Mouse (Mus musculus) megakaryocyte, embryonic 14.5 days (primary cell): ENCODE measurements around the gene Adam17. TPM values are rescaled to one million over a fixed set of nuclear protein-coding genes. Genes with fewer than 3 reads are reported as not detected.
"Not testable (repeated sequence)": the region's sequence is repeated elsewhere in the genome, so short reads cannot be mapped to it uniquely, and the experiment has no call there.

Source experiments
- H3K27me3 ChIP-seq: replicated peaks from 2 replicates; pipeline ENCODE3; 2012; ENCODE audit warnings: inconsistent platforms
- H3K36me3 ChIP-seq: replicated peaks from 2 replicates; pipeline ENCODE3; 2012; ENCODE audit warnings: low read length, inconsistent platforms, mixed read lengths
- H3K4me1 ChIP-seq: 2 replicates; pipeline ENCODE4 v1.6.1; 2012; ENCODE audit warnings: inconsistent platforms
- H3K4me3 ChIP-seq: replicated peaks from 2 replicates; pipeline ENCODE3; 2012; ENCODE audit warnings: moderate library complexity, mild to moderate bottlenecking, inconsistent platforms
- H3K9me3 ChIP-seq: 2 replicates; pipeline ENCODE4 v1.6.1; 2012; ENCODE audit warnings: inconsistent platforms
- FLI1 ChIP-seq: IDR thresholded peaks from 2 replicates; pipeline ENCODE4 v1.6.1; 2012; ENCODE audit warnings: low read length, inconsistent platforms, mixed read lengths
- GATA1 ChIP-seq: IDR thresholded peaks from 3 replicates; pipeline ENCODE4 v1.6.1; 2012; ENCODE audit warnings: mixed read lengths, low read length, inconsistent platforms, borderline replicate concordance
- polyA plus RNA-seq: library from polyadenylated mRNA; stranded (reverse); fragments of >175 nt; gene quantifications from 2 replicates; pipeline ENCODE4 v1.2.3, GENCODE M21; 2012; ENCODE audit warnings: low replicate concordance; ENCODE audit not compliant: insufficient read depth

The Adam17 gene
- polyA plus RNA-seq, 1 experiment: 12.1 TPM

DNA sequence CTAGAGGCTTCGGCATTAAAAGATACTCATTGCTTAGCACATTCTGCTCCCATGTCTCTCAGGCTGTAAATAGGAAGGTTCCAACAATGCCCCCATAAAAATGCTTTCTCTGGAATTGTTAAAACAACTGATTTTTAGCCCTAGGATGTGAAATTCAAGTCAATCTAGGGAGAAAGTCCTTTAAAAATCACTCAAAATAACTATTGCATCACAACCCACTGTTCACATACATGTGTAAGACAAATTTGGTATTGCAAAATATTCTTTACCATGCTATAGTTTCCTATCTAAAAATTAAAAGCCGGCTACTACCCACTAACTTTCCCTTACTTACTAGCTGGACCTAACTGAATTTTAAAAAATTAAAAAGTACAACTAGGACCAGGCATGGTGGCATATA lies 12.8 kb upstream of the Adam17 start:
- TF ChIP-seq FLI1 (no peak), GATA1 (no peak)
- Histone ChIP-seq H3K9me3 (no peaks in the 10 kb centered on the region), H3K36me3 (peaks cover 33% of the 10 kb centered on the region), H3K27me3 (no peaks in the 10 kb centered on the region), H3K4me3 (no peak overlapping the region), H3K4me1 (no peaks in the 10 kb centered on the region)

DNA sequence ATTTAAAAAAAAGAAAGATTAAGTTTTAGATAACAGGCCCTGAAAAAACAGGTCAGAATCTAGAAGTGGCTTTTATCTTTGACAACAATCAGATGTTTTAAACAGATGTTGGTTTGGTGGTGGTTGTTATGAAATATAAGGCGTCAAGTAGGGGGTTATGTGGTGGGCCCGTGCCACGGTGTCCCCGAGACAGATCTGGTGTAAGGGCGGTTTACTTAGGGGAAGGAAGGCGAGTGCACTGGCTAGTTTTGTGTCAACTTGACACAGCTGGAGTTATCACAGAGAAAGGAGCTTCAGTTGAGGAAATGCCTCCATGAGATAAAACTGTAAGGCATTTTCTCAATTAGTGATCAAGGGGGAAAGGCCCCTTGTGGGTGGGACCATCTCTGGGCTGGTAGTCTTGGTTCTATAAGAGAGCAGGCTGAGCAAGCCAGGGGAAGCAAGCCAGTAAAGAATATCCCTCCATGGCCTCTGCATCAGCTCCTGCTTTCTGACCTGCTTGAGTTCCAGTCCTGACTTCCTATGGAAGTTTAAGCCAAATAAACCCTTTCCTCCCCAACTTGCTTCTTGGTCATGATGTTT lies 5.4 kb upstream of the Adam17 start:
- H3K4me1 ChIP-seq: peaks cover 23% of the 10 kb centered on the region
- not testable (repeated sequence) for H3K9me3 ChIP-seq, H3K27me3 ChIP-seq

DNA sequence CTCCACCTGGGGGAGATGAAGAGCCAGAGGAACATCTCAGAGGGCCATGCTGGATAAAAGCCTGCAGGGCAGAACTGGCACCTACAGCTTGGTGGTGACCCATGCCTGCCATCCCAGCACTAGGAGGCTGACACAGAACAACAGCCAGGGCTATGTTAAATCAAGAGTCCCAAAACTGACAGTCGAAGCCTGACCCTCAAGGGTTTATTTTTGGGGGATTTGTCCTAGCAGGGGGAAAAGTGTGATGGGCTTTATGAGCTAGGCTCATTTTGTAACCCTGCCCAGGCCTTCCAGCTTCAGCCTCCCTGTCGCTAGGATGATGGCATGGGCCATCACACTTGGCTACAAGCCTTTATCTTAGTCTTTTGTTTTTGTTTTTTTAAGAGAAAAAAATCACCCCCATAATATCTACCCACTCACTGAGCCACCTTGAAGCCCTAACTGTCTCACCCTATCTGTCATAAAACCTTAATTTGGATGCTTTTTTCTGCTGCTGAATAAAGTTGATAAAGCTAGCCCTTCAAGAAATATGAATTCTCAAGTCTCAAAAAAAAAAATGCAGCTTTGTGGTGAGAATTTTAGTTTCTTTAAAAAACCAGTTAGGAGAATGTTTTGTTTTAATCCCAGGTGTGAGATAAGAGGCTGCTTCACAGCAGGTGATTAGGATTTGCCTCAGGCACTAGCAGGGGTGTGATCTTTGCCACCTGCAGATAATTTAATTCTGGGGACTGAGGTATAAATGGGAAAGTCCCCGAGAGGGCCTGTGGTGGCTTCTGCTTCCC lies 2.1 kb upstream of the Adam17 start:
- Histone ChIP-seq H3K4me3 (no peak overlapping the region), H3K9me3 (no peaks in the 10 kb centered on the region), H3K27me3 (no peaks in the 10 kb centered on the region), H3K36me3 (no peaks in the 10 kb centered on the region), H3K4me1 (peaks cover 22% of the 10 kb centered on the region)
- TF ChIP-seq GATA1: no peak
- no peak for TF ChIP-seq FLI1

More for the DNA sequence above, 5.4 kb upstream of the Adam17 start:
- H3K4me3 ChIP-seq, H3K36me3 ChIP-seq: not testable (repeated sequence)

DNA sequence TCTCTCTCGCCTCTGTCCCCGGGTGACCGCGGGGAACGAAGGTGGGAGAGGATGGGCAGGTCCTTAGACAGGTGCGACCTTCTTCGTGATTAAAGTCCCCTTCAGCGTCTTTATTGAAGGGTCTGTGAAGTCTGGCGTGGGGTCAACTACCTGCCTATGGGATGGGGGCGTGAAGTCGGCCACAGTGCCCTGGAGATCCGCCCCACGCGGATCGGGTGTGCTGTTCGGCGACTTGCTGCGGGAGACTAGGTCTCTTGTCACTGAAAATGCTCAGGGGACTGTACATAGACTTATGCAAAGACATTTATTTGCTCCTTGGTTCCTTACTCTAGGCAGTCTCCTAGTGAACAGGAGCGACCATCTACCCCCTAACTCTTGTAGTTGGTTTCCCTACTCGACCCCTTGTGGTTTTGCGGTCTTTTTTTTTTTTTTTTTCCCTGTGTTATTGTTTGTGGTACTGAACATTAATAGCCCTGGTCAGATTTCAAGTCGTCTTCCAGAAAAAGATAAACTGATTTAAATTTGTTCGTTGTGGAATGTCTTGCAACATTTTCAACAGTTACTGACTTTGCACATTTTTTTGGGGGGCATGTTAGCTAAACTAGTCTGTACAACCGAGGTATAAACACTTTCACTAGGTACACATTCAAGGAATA lies 516 bp upstream of the Adam17 start:
- Histone ChIP-seq H3K36me3 (no peaks in the 10 kb centered on the region), H3K4me1 (peaks cover 32% of the 10 kb centered on the region), H3K4me3 (peak overlapping the region; percentile 94), H3K9me3 (no peaks in the 10 kb centered on the region), H3K27me3 (no peaks in the 10 kb centered on the region)
- TF ChIP-seq FLI1: no peak
- TF ChIP-seq GATA1: no peak

DNA sequence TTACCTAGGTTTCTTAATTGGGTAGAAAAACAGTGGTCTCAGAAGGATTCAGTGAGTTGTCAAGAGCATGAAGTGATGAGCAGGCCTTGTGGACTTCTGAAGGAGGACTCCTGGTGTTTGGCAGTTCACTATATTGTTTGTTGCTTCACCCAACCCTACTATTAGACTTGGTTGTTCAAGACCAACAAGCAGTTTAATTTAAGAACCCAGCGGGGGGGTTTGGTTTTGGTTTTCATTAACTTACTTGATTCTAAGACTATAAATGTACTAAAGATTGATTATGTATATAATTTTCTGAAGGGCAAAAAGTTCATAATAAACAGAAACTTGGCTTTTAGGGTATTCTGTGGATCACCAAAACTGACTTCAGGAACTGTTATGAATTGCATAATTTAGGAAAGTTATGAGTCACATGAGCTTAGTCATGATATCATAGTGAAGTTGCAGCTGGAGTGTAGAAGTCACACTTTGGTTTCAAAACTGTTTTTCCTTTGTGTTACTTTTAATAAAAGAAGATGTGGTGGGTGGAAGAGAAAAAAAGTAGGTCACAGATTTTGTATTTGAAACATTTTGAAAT lies 3.3 kb downstream of the Adam17 start:
- TF ChIP-seq GATA1: no peak
- no peak for TF ChIP-seq FLI1

DNA sequence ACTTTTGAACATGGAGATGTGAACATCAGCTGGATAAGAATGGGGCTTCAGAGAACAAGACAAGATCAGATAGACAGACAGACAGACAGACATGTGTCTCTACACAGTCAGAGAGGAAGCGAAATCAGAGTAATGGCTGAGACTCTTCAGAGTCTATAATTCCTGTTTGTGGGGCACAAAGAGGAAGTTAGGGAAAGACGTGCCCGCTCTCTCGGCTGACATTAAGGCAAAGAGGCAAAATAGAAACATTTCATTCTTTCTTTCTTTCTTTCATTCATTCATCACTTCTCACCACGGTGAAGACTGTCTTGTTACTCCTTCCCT lies 4.4 kb downstream of the Adam17 start:
- TF ChIP-seq FLI1: no peak
- TF ChIP-seq GATA1: no peak
- Histone ChIP-seq H3K4me1 (peaks cover 28% of the 10 kb centered on the region), H3K36me3 (peaks cover 19% of the 10 kb centered on the region), H3K27me3 (no peaks in the 10 kb centered on the region), H3K4me3 (no peak overlapping the region), H3K9me3 (no peaks in the 10 kb centered on the region)

More for the DNA sequence above, 3.3 kb downstream of the Adam17 start:
- H3K36me3 ChIP-seq: peaks cover 11% of the 10 kb centered on the region
- H3K4me3 ChIP-seq: no peak overlapping the region
- no peaks in the 10 kb centered on the region for H3K9me3 ChIP-seq
- no peaks in the 10 kb centered on the region for H3K27me3 ChIP-seq
- peaks cover 28% of the 10 kb centered on the region for H3K4me1 ChIP-seq

DNA sequence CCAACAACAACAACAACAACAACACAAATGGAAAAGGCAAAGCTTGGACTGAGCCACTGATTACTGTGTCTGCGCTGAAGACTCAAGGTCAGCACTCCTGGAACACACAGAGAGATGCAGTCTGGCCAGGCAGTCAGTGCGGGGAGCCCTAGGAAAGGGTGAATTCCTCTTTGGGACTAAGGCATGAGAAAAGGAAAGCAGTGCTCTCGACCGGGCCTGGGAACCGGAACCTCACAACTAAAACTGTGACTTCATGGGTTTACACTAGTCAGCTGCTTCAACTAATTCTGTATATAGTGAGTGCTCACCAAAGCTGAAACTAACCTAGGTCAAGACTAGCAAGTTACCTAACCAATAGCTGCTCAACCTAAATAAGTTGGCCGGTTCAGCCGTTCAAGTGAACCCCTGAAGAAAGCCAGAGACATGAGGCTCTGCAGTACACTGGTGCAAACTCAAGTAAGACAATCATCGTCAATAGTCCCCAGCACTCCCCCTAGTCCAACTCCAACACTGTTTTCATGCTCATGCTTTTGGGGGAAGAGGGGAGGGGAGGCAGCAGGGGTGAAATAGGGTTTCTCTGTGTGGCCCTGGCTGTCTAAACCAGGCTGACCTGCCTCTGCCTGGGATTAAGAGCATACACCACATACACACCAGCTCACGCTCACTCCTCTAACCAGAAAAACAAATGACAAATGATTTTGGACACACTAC lies 4.9 kb downstream of the Adam17 start:
- Histone ChIP-seq H3K4me3 (no peak overlapping the region), H3K36me3 (peaks cover 24% of the 10 kb centered on the region), H3K9me3 (no peaks in the 10 kb centered on the region), H3K27me3 (no peaks in the 10 kb centered on the region), H3K4me1 (peaks cover 28% of the 10 kb centered on the region)
- TF ChIP-seq GATA1 (no peak), FLI1 (no peak)

DNA sequence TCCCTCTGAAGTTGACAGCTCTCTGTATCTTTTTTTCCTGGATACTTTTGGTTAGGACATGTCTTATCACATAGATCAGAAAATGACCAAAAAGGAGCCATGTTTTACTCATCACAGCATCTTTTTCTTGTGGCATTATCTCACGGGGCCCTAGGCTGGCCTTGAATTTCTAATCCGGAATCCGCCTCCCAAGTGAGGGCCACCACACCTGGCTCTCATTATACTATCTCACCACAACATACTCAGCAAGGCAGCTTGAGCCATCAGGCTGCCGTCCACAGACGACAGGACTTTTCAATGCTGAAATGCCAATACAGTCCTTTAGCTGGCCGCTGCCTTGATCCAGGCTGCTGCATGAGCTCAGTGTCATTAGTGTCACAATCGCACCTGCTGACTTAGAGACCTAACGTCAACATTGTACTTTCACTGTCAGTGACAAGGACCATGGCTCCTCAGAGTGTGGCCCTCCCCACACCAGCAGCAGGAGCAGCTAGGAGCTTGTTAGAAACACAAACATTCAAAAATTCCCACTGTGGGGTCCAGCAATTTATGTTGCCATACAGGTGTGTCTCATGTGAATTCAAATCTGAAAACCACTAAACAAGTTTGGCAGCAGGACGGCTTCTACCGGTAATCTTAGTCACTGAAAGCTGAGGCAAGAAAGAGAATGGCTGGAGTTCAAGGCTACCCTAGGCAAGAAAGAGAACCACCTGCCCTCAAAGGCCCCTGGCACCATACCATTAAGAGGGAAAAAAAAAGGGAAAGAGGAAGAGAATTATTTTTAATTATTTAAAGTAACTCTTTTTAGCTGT lies 8.6 kb downstream of the Adam17 start:
- peaks cover 18% of the 10 kb centered on the region for H3K4me1 ChIP-seq
- no peak overlapping the region for H3K4me3 ChIP-seq
- TF ChIP-seq FLI1 (no peak), GATA1 (no peak)
- H3K27me3 ChIP-seq: no peaks in the 10 kb centered on the region
- no peaks in the 10 kb centered on the region for H3K9me3 ChIP-seq
- peaks cover 42% of the 10 kb centered on the region for H3K36me3 ChIP-seq

DNA sequence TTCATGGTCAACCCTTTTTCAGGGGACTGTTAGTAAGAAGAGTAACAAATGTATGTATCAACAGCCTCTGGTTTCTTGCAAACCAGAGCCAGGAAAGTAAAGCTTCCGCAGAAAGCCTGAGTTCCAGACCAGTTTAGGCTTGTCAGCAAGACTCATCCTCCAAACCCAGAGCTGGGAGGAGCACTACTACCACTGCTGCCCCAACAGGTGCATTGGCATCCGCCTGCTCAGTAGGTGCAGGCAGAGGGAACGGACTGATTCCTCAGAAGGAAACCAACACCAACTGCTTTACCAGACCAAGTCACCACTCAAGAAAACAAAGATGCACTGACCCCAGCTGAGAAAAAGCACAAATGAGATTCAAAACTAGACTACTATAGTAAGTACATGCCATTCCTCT lies 10.2 kb downstream of the Adam17 start:
- peaks cover 3% of the 10 kb centered on the region; the same call in 1 of the 2 replicates for H3K4me1 ChIP-seq
- H3K27me3 ChIP-seq: no peaks in the 10 kb centered on the region
- TF ChIP-seq GATA1: no peak
- TF ChIP-seq FLI1: no peak
- no peak overlapping the region for H3K4me3 ChIP-seq
- H3K36me3 ChIP-seq: peaks cover 47% of the 10 kb centered on the region
- H3K9me3 ChIP-seq: no peaks in the 10 kb centered on the region
